Mouse (Mus musculus) megakaryocyte, adult 5-6 weeks (primary cell): ENCODE results near the gene Nhs. TPM values are rescaled to one million over a fixed set of nuclear protein-coding genes. Genes with fewer than 3 reads are reported as not detected.

Experiments
- ATAC-seq: 2 replicates; pipeline ENCODE4 v1.8.0; 2016; ENCODE audit warnings: mild to moderate bottlenecking, inconsistent platforms; ENCODE audit not compliant: poor library complexity, severe bottlenecking
- total RNA-seq, 2 experiments: library from RNA; stranded (forward) in 1 of 2; stranded (reverse) in 1 of 2; fragments of 153-499, 151-499 nt in 1 of 2; fragments of 221-1000, 200-1000 nt in 1 of 2; gene quantifications; 2 replicates each; pipeline versions ENCODE4 v1.2.3 to v1.2.4; 2015 to 2017

Gene Nhs
- total RNA-seq, 2 experiments from 2014 or later, result 0.04 TPM; not detected in 1

DNA sequence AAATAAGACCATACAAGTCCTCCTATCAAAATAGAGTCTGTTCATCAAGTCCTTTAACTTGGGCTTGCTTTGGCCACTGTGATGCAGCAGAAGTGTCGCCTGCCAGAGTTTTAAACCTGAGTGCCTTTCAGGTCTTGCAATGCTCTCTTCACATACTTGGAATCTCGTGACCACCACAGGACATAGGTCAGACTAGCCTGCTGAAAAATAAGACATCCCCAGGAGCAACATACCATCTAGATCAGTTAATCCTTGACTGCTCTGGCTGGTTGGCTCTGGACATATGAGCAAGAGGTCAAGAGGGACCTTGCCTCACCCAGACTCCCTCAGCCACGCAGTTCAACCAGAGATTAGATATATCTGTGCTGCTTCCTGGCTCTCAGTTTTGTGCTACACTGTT lies 137.8 kb downstream of the Nhs start:
- ATAC-seq, result no peak

DNA sequence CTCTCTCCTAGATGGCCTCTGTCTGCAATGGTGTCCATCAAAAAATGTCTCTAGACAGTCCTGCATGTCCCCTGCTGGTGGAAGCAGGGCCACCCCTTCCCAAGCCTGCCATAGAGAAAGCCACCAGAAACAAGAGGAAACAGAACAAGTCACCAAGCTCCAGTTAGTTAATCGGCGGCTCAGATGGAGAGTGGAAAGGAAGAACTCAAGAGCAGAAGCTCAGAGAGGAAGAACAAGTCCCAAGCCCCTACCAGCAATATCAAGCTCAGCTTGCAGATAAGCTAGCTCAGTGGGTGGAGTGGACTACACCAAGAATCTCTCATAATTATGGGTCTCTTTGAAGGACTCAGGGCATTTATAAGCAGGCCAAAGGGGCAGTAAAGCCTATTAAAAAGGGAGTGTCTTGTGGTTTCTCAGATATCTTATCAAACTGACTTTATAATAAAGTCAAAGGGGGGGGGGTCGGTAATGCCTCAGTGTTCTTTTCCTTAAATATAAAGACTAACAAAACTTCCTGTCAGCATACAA lies 139.4 kb downstream of the Nhs start:
- ATAC-seq, result no peak

DNA sequence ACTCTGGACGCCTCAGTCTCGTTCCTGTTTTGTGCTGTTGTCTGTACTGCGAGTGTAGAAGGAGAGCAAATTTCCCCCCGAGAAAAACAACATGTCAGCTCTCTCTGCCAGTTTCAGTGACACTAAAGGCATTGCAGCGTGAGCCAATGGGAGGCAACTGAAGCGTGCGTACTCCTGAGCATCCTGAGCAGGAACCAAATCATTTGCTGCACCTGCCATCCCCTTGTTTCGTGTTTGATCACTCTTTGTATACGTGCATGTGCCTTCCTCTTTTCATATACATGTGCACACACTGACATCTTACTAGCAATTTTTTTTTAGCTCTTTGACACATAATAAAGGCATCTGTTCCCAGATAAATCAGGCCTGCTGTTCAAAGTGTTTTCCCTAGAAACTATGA lies 142.1 kb downstream of the Nhs start:
- no peak for ATAC-seq

DNA sequence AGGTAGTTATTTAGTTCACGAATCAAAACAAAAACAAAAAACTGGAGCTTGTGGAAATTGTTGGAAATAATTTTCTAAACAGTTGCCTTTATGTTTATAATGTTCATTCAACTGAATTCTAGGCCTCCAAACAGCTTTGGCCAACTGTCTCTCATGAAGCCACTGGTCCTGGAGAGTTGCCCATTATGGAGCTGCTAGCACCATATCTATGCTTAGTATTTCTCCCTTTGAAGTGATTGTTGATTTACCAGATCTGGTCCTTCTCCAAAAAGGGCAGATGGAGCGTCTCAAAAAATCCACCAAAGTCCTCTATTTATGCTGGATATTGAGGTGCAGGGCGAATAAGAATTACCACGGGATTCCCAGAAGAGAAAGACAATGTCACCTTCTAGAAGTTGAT lies 147.0 kb downstream of the Nhs start:
- ATAC-seq, result no peak

DNA sequence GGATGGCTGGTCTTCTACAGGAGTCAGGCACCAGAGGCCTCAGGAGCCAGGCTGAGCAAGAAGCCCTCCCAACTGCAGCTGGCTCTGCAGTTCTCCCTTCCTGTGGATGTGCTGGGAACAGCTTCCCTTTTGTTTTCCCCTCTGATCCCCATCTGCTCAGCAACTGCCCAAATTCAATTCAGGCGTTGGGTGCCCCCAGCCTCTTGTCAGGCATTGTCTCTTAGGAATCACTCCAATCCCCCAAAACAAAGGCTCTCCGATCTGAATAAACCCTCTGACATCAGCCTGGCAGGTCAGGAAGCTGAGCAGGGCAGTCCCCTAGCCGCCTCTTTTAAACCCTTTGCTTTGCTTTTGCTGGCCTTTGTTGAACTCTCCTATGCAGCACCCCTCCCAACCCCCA lies 149.7 kb downstream of the Nhs start:
- no peak for ATAC-seq

DNA sequence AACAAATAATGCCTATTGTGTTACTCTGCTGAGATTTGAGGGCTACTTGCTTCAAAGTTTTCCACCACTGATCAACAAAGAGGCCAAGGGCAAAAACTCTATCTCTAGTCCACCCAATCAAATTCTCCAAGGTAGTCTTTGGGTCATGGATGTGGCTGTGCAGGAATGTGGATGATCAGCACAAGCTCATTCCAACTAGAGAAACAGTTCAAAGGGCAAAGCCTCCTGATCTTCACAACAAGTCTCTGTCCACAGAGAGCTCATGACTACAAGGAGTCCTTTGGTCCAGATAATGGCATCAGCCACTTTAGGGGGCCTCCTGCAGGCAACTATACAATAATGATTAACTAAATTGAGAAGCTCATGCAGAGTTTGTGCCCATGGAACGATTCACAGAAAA lies 155.7 kb downstream of the Nhs start:
- no peak for ATAC-seq

DNA sequence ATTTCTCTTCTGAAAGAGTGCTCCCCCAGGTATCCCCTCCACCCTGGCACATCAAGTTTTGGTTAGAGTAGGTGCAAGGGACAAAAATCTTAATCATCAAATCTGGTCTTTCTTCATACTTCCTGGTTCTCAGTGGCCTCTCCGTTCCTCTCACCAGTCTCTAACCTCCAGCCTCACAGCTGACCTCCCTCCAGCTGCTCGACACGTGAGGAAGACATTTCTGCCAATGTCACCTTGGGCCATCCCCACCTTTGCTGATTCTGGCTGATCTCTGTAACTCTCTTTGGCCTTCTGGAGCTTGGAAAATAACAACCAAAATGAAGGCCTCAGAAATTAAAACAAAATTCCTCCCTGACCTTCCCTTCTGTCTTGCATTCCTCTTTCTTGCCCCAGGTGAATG lies 160.7 kb downstream of the Nhs start:
- no peak for ATAC-seq

DNA sequence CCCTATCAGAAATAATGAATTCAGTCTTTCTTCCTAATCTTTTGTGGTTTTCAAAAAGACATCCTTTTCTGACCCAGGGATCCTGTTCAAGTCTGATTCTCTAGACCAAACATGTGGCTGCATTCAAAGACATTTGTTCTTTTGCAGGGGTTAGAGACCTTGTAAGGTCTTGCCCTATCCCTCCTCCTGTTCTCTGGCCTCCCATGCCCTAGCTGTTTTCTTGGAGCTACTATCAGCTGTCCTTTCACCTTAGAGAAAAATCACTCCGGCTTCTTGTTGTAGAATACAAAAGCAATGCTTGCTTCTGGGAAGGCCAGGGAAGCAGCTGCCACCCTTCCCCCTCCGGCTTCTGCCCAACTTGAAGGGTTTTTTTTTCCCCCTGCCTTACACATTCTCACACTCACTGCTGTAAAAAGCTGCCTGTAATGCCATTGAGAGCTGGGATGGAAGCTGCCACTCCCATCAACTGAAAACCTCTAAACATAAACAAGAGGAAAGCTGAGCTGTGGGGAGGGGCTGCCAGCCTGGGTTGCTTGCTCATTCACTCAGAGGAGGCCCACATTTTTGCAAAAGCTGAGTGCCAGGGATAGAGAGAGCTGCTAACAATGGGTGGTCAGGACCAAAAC lies 162.2 kb downstream of the Nhs start:
- no peak for ATAC-seq

DNA sequence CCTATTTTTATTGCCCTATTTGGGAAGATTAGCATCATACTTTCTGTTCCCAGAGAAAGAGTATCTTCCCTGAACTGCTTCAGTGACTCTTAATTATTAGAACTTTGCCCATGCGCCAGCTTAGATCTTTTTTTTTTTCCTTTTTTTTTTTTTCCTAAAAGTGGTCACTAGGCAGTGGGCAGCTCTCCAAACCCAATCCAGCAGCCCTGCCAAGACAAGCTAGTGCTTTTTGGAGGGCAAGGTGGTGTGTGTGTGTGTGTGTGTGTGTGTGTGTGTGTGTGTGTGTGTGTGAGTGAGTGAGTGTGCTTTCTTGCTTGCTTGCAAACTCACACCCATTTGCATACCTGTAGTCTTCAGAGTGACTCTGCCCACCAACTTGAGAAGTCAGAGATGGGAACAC lies 169.4 kb downstream of the Nhs start:
- ATAC-seq, result no peak

DNA sequence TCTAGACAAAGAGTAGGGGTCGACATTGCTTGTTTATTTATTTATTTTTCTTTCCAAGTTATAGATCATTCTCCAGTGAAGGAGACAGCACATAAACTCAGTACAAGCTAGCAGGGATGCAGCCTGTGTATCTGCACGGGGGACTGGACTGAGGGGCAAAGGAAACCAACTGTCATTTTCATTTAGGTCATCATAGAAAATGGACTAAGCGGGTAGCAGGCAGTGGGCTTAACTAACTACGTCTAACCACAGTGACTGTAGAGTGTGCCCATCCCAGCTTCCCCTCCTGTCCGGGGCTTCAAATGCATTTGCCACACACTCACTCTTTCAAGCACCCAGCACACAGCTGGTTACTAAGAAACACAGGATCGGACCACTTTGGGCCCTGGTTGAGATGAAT lies 174.6 kb downstream of the Nhs start:
- ATAC-seq, result no peak

DNA sequence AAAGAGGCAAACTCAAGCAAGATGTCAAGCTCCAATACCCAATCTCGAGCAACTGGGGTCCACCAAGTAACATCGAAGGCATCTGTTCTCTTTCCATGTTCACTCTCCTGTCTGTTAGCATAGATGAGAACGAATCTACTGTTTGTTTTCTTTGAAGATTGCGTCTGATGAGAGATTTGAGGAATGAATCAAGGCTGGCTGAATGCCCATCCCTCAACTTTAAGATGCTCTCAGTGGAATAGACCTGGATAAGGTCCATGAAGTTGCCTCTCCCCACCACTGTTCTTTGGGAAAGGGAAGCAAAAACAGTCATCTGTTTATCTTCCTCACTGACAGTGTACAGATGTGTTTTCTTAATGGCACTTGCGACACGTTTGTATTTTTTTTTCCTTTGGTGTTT lies 178.1 kb downstream of the Nhs start:
- no peak for ATAC-seq

DNA sequence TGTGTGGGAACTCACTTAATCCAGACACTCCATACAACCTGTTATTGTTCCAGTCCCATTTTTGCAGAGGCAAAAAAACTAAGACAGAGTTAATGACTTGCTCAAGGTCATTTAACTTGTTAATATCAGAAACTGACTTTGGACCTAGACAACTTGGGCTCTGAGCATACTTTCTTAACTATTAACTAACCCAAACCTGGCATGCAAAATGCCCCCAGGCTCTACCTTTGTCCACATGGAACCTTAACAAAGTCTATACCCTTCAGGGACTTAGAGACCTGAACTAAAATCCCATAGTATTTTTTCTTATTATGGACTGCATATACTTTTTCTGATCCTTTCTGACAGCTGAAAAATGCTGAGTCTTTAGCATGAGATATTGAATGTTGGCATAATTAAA lies 179.6 kb downstream of the Nhs start:
- no peak for ATAC-seq

DNA sequence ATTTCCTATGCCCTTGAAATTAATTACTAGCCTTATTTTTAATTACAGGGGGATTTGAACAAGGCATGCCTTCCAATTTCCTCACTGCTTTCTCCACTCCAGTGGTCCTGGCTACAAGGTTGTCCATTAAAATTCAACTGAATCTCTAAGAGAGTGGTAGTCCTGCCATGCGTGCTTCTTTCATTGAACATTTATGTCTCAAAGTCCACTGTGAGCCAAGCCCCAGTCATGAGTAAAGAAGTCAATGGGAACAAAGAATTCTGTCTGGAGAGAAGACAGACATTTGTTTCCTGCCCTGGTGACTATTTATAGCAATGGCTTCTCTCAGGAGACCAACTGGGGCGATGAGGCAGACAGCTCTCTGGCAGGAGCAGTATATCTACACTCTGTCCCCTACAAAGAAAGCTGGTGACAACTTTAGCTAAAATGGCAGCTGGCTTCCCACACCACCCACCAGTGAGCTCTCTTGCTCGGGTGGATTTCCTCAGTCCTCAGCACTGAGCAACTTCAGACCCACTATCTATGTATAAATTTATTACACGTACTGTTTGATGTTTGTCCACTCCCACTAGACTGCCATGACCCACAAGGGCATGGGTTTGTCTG lies 182.2 kb downstream of the Nhs start:
- no peak for ATAC-seq

DNA sequence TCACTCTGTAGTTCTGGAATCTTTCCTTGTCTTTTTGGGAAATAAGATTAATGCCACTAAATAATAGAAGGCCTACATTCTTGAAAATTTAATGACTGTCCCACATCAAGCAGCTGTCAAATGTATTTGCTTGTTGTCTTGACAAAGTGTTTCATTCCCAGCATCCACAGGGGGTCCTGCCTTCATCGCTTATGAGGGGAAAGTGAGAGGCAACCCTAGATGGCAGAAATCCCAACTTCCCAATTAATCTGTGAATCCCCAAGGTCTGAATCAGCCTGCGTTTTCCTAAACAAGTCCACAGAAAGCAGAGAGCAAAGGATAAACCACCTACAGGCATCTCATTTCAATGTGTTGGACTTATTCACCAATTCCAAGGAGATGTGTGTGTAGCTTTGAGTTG lies 183.2 kb downstream of the Nhs start:
- ATAC-seq, result no peak

DNA sequence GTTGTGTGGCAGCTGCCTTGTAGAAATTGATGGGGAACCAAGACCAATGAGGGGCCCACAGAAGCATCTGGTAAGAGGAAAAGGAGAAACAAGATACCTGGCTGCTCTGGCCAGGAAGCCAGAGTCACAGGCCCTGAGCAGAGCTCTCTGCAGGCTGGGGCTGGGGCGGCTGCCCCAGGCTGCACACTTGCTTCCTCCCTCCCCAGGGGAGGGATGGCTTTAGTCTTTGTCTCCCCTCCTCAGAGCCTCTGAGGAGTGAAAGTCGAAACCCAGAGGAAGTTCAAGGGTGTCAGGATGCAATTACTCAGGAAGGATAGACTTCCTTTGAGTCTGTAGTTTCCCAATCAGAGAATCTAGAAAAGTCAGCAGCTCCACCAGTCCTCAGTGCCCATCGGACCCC lies 186.0 kb downstream of the Nhs start:
- ATAC-seq, result peak; percentile 57

DNA sequence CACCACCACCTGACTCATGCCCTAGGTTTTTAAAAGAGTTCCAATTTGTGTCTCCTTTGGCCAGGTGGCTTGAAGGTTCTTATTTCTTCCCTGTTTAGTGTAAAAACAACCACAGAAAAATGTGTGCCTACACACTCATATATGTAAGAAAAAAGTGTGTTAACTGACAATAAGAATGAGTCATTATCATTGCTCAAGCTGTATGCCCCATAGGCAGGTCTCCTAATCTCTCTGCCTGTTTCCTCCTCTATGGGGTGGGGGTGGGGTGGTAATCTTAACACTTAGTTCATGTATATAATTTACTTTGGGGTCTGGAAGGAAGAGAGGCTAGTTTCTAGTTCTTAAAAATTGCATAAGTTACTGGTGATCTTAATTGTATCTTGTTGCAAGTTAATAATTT lies 186.8 kb downstream of the Nhs start:
- ATAC-seq, result peak; percentile 24; the same call in 1 of the 2 replicates

DNA sequence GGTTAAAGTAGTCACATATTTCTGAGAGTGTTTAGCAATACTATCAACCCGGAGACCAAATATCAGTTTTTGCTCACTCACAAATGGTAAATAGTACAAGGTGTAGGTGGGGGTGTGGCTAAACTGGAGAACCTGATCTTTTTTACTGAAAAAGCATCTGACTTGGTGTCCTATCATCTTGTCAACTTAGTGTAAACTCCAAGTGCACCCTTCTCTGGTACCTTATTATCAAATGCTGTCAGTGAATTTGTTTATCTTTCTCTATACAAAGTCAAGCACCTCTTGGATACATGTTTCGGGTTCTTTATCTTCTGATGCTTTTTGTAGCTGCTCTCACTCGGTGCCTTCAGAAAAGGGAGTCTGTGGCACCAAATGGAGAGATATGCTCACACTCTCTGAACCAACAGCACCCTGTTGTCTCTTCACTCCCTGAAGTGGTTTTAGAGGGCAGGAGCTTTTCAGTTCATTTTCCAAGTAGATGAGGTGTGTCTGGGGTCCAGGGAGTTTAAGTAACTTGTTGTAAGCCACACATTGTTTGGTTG lies 187.5 kb downstream of the Nhs start:
- ATAC-seq, result no peak

DNA sequence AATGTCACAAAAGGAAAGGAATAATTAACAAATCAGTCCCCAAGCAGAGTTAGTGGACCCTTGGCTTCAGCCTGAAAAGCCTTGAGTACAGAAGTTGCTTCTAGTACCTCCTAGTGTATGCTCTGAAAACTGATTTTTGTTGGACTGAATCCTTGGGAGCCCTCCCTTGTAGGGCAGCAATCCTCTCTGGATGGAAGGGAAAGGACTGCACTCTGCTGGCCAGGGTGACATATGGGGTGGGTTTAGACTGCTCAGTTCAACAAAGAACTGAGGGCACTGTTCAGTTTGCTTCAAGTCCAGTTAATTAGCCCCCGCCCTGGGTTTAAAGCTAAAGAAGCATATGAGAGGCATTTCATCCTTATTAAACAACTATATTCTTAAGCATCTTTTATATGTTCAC lies 188.4 kb downstream of the Nhs start:
- no peak for ATAC-seq

DNA sequence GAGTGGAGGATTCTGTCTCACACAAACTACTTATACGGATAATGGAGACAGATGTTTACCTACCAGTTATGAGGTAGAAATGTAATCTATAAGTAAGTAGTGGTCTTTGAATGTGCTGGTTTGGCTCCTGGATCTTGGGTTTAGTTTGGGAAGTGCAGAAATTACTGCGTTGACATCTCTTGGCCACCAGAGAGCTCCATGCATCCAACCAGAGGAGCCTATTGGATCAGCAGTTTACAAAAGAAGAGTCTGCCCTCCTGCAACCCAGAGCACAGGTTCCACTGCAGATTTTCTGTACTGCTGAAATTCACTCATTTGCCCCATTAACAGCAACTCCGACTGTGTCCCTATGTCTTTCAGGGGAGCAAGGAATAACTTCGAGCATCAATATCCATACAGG lies 191.8 kb downstream of the Nhs start:
- ATAC-seq, result no peak

DNA sequence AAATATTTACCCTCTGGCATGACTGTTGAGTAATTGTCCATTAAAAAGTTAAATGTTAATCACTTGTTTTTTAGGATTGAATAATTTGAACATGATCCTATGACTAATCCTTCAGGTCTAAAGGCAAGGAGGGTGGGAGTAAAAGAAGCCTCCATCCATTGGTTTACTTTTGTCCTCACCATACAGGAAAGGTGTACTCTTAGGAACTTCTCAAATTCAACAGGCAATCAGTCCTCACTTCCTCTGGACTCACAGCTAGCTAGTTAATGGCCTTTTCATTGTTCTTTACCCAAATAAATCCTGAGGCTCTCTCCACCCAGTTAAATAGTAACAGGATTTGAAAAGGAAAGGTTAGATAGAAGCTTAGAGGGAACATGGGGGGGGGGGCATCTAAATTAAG lies 196.2 kb downstream of the Nhs start:
- no peak for ATAC-seq

DNA sequence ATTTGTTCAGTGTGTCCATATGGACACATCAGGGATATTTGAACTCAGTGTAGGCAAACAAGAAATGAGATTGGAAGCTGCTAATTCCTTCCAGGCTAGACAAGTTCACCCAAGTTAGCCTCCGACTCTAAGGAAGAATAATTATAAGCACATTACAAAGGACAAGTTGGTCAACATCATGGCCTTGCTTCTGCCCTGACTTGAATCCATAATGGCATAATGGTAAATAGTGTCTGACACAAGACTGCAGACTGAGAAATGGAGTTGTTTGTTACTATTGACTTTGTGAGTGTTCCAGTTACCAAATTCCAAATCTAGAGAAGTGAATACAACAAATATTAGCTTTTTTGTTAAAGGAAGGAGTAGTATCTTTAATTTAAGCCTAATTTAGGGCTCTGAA lies 196.7 kb downstream of the Nhs start:
- ATAC-seq, result no peak

DNA sequence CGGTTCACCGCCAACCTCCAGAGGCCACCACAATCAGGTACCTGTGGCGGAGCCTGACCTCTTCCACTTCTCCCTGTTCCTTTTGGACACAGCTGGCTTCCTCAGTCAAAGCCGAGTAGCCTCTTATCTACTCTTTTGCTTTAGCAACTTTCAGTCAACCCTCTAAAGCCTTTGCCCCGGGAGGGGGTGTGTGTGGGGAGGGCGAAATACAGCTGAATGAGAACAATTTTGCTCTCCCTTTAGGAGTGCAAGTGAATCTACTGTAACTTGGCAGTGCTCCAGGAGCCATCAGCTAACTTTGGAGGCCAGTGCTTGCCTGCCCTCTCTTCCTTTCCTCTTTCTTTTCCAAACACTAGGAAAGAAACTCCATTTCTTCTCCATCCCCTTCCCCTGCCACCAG lies 197.8 kb downstream of the Nhs start:
- ATAC-seq, result no peak

DNA sequence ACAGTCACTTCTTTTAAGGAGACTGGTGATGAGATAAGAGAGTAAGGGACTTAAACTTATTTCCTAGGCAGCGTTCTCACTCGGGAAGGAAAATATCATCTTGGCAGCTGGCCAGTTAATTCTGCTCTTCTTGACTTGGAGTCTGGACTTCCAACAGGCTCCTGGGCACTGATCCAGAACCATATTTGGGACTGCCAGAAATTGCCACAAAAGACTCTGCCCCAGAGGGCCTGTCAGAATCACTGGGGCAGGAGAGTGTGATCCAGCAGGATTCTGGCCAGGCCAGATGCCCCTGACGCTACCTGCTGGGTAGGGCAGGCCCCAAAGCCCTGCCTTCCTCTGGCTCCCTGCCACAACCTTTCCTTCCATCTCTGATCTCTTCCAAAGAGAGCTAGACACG lies 198.4 kb downstream of the Nhs start:
- no peak for ATAC-seq
